Mouse (Mus musculus): ENCODE measurements around the gene Cep164.

DNA sequence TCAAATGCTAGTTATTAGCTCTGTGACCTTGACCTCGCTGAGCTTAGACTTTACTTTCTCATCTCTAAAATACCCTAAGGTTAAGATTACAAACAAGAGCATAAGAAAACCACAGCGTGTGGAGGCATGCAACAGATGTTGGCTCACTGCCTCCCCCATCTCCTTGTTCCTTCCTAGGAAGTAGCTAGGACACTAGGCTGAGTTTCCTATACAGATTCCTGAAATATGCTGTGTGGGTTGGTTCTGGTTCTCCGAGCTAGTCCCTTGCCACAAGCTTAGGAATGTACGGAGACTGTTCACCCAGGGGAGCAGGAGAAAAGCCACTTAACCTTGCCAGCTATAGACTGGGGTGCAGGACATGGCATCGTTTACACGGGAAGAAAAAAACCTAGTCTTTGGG is 62.3 kb downstream of the Cep164 start:
- TF ChIP-seq CTCF (IDR thresholded peaks at IDR 0.05; ENCODE audit: control insufficient read depth, insufficient read depth, low read length) (no peak), POLR2A (IDR thresholded peaks at IDR 0.05; ENCODE audit: borderline replicate concordance, control insufficient read depth, low read depth, low read length) (no peak)
